Mouse (Mus musculus) ES-E14 (cell line): ENCODE results near the gene Gmpr.

Experiments
- CHD2 ChIP-seq: IDR thresholded peaks from 2 replicates; pipeline ENCODE4 v1.6.1; 2014; ENCODE audit warnings: mild to moderate bottlenecking, low read depth, low read length, inconsistent platforms
- MAFK ChIP-seq: IDR thresholded peaks from 2 replicates; pipeline ENCODE4 v1.6.1; 2014; ENCODE audit warnings: mild to moderate bottlenecking, low read depth, low read length, inconsistent platforms; ENCODE audit not compliant: insufficient read depth
- ZC3H11A ChIP-seq: IDR thresholded peaks from 2 replicates; pipeline ENCODE4 v1.6.1; 2012; ENCODE audit warnings: low read depth, mild to moderate bottlenecking, inconsistent platforms, low read length, borderline replicate concordance
- ZNF384 ChIP-seq: IDR thresholded peaks from 2 replicates; pipeline ENCODE4 v1.6.1; 2012; ENCODE audit warnings: low read depth, low read length, inconsistent platforms

DNA sequence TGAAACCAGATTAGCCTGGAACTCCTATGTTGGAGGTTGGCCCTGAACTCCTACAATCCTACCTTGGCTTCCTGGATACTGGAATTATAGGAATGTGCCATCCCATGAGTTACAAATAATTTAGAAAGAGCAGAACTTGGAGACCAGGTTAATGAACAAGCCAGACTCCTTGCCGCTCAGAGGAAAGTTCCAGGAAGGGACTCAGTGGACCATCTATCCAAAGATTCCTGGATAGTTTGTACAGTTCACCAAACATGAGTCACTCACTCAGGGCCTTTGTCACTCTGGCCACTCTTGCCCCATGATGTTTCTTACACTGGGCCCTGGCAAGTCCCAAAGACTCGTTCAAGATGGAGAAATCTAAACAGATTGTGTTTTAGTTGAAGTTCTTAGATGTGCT lies 24.0 kb upstream of the Gmpr start:
- TF ChIP-seq ZC3H11A (no peak), CHD2 (no peak), ZNF384 (no peak), MAFK (no peak)
